ENCODE assay signal across 24 mouse cellular contexts in the genomic region with DNA sequence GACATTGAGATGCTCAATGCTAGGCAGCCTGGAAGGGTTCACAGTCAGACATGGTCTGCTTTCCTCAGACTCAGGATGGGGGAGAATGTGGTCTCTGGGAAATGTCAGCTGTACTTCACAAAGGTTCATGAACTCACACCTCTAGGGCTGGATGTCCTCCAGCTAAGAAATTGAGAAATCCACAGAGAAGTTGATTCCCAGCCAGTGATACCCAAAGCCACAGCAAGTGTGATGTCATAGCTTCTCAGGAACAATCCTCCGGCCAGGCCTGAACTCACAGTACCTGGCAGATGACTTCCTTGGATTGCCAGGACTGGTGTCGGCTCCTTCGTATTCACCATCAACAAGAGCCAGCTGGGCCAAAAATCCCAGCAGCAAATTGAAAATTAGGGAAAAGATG. TPM values are rescaled to one million over a fixed set of nuclear protein-coding genes. Genes with fewer than 3 reads are reported as not detected.
"Had no signal": no experiment of that assay in that cellular context is flagged by ENCODE, and none has a peak within 500 bp of the region (broad histone marks: within the 10 kb centered on the region; RNA-seq: fewer than 3 reads in every experiment).

No protein-coding gene starts in this region.

- H3K4me3 ChIP-seq: lung, embryonic 15.5 days; midbrain, embryonic 10.5 days; midbrain, embryonic 12.5 days; myocyte; neural tube, embryonic 13.5 days; neural tube, embryonic 15.5 days had no signal

- H3K4me1 ChIP-seq: lung, embryonic 15.5 days; midbrain, embryonic 12.5 days had no signal

- H3K27ac ChIP-seq: lung, embryonic 15.5 days; midbrain, embryonic 10.5 days; midbrain, embryonic 12.5 days; neural tube, embryonic 13.5 days; neural tube, embryonic 15.5 days had no signal

- H3K9ac ChIP-seq: liver, postnatal 0 days; lung, embryonic 15.5 days; midbrain, embryonic 12.5 days; neural tube, embryonic 15.5 days had no signal

- H3K9me3 ChIP-seq: lung, embryonic 15.5 days; midbrain, embryonic 10.5 days; midbrain, embryonic 12.5 days; neural tube, embryonic 15.5 days had no signal

- ATAC-seq: liver, postnatal 0 days; lung, postnatal 0 days; midbrain, embryonic 16.5 days had no signal

- H3K27me3 ChIP-seq: lung, embryonic 15.5 days; neural tube, embryonic 13.5 days had no signal

- H3K4me2 ChIP-seq: lung, embryonic 15.5 days; midbrain, embryonic 12.5 days; neural tube, embryonic 13.5 days; neural tube, embryonic 15.5 days had no signal

- DNase-seq: liver, postnatal 0 days; lung, adult 2 months; lung, postnatal 14 days; lung, postnatal 36 days; right cerebral cortex, adult 18-20 months; right cerebral cortex, postnatal 25 days; right cerebral cortex, postnatal 4 days; spleen, adult 18-20 months; thymus, adult 18-20 months; thymus, postnatal 14 days; thymus, postnatal 36 days had no signal

- H3K36me3 ChIP-seq: lung, embryonic 15.5 days; midbrain, embryonic 10.5 days; midbrain, embryonic 12.5 days; neural tube, embryonic 13.5 days; neural tube, embryonic 15.5 days had no signal

RNA-seq across cellular contexts. Expression of a gene that starts 8.6 kb away (rescaled TPM):
- total RNA-seq: megakaryocyte, adult 5-6 weeks; megakaryocyte-erythroid progenitor cell, adult 5-6 weeks had no signal
- polyA plus RNA-seq: myocyte; small intestine, adult 2 months; stomach, embryonic 14.5 days had no signal

RNA-seq across cellular contexts. Expression of a gene that starts 12.3 kb away (rescaled TPM):
- total RNA-seq: megakaryocyte, adult 5-6 weeks had no signal

RNA-seq across cellular contexts. Expression of a gene that starts 51.2 kb away (rescaled TPM):
- total RNA-seq: megakaryocyte, adult 5-6 weeks; megakaryocyte-erythroid progenitor cell, adult 5-6 weeks had no signal
- polyA plus RNA-seq: liver, postnatal 0 days; midbrain, embryonic 10.5 days; myocyte; neural tube, embryonic 11.5 days; stomach, embryonic 14.5 days had no signal
